ENCODE assay signal across 22 mouse cellular contexts in genomic region chr17:47900716-47901115, GRCm38 (mm10). TPM values are rescaled to one million over a fixed set of nuclear protein-coding genes. Genes with fewer than 3 reads are reported as not detected.
DNase-seq lines count a peak whose midpoint lies in the region; ATAC-seq and TF ChIP-seq lines count a peak whose summit lies in the region.
"Had no signal": no experiment of that assay in that cellular context is flagged by ENCODE, and none has a peak within 500 bp of the region (broad histone marks: within the 10 kb centered on the region; RNA-seq: fewer than 3 reads in every experiment).

No protein-coding gene starts in this region.

- peaks cover 77% of the 10 kb centered on the region for H3K36me3 ChIP-seq in hindbrain, embryonic 10.5 days
- H3K36me3 ChIP-seq in hindbrain, embryonic 14.5 days (replicated peaks; ENCODE audit: control insufficient read depth, insufficient read depth): no peaks in the 10 kb centered on the region
- H3K36me3 ChIP-seq: neural tube, embryonic 15.5 days had no signal

- no peaks in the 10 kb centered on the region for H3K9me3 ChIP-seq in hindbrain, embryonic 10.5 days
- no peaks in the 10 kb centered on the region for H3K9me3 ChIP-seq in hindbrain, embryonic 14.5 days (ENCODE audit: control insufficient read depth, low read length)
- H3K9me3 ChIP-seq: embryonic facial prominence, embryonic 15.5 days; lung, embryonic 15.5 days; midbrain, embryonic 12.5 days; neural tube, embryonic 15.5 days had no signal

- peaks cover 85% of the 10 kb centered on the region for H3K4me1 ChIP-seq in hindbrain, embryonic 10.5 days (replicated peaks)
- peaks cover 15% of the 10 kb centered on the region for H3K4me1 ChIP-seq in hindbrain, embryonic 14.5 days (replicated peaks; ENCODE audit: control insufficient read depth, insufficient read depth, low read length)
- peaks cover 3% of the 10 kb centered on the region for H3K4me1 ChIP-seq in bone marrow, adult 2 months (ENCODE audit: control insufficient read depth, insufficient read depth, low read length)

- TF ChIP-seq CTCF in bone marrow, adult 2 months (IDR thresholded peaks at IDR 0.05; ENCODE audit: control insufficient read depth, insufficient read depth, low read length): no peak

- H3K4me3 ChIP-seq in hindbrain, embryonic 10.5 days: no peak overlapping the region
- no peak overlapping the region for H3K4me3 ChIP-seq in hindbrain, embryonic 14.5 days (replicated peaks; ENCODE audit: low read length)
- peak overlapping the region; percentile 40 for H3K4me3 ChIP-seq in bone marrow, adult 2 months (replicated peaks; ENCODE audit: control insufficient read depth, low read depth, low read length)
- H3K4me3 ChIP-seq: embryonic facial prominence, embryonic 15.5 days; layer of hippocampus, adult 2 months; lung, embryonic 15.5 days; midbrain, embryonic 12.5 days; neural tube, embryonic 15.5 days had no signal

- no peak for DNase-seq in hindbrain, embryonic 10.5 days (ENCODE audit: low spot score)
- DNase-seq in hindbrain, embryonic 14.5 days (ENCODE audit: low spot score): no peak
- peak; percentile 50 for DNase-seq in thymus, postnatal 14 days
- DNase-seq in retina, postnatal 1 day: no peak
- no peak for DNase-seq in adrenal gland, postnatal 14 days
- DNase-seq in lung, adult 18-20 months: no peak
- DNase-seq: cerebellum, adult 11-12 months; cerebellum, postnatal 25 days; heart, adult 18-20 months; heart, postnatal 4 days; kidney, adult 8-10 months; kidney, postnatal 14 days; left cerebral cortex, postnatal 4 days; lung, postnatal 4 days; right cerebral cortex, postnatal 25 days had no signal

- H3K27me3 ChIP-seq in hindbrain, embryonic 10.5 days (ENCODE audit: insufficient read depth, poor library complexity, severe bottlenecking): peaks cover 5% of the 10 kb centered on the region; the same call in 1 of the 2 replicates
- H3K27me3 ChIP-seq in hindbrain, embryonic 14.5 days (ENCODE audit: control insufficient read depth, insufficient read depth, low read length): peaks cover 24% of the 10 kb centered on the region
- H3K27me3 ChIP-seq: embryonic facial prominence, embryonic 15.5 days; lung, embryonic 15.5 days had no signal

- H3K27ac ChIP-seq in hindbrain, embryonic 10.5 days: peak overlapping the region; percentile 75
- H3K27ac ChIP-seq in hindbrain, embryonic 14.5 days: no peak overlapping the region
- H3K27ac ChIP-seq in bone marrow, adult 2 months (ENCODE audit: control insufficient read depth, insufficient read depth, low read depth, low read length, poor library complexity): peak overlapping the region; percentile 76
- H3K27ac ChIP-seq: embryonic facial prominence, embryonic 15.5 days; layer of hippocampus, adult 2 months; neural tube, embryonic 15.5 days had no signal

- 48% methylated on average over 6 of the region's 6 CpGs for WGBS in hindbrain, embryonic 10.5 days
- WGBS in hindbrain, embryonic 14.5 days: 62% methylated on average over 6 of the region's 6 CpGs
- 5% methylated on average over 6 of the region's 6 CpGs for WGBS in bone marrow, adult 2 months

- no peak overlapping the region for H3K4me2 ChIP-seq in hindbrain, embryonic 14.5 days (replicated peaks)
- H3K4me2 ChIP-seq: embryonic facial prominence, embryonic 15.5 days; lung, embryonic 15.5 days; midbrain, embryonic 12.5 days; neural tube, embryonic 15.5 days had no signal

- no peak overlapping the region for H3K9ac ChIP-seq in hindbrain, embryonic 14.5 days
- H3K9ac ChIP-seq: embryonic facial prominence, embryonic 15.5 days; lung, embryonic 15.5 days; midbrain, embryonic 12.5 days; neural tube, embryonic 15.5 days had no signal

- TF ChIP-seq POLR2A in bone marrow, adult 2 months (IDR thresholded peaks at IDR 0.05; ENCODE audit: borderline replicate concordance, control insufficient read depth, low read depth, low read length): no peak

- no peak for ATAC-seq in hindbrain, embryonic 14.5 days (ENCODE audit: low FRiP score)
- ATAC-seq in megakaryocyte progenitor cell, adult 5-6 weeks (replicated peaks; ENCODE audit: poor library complexity): peak; percentile 54

RNA-seq across cellular contexts. Expression of gene Foxp4, which starts 23.7 kb away (rescaled TPM):
- 25.1 and 29.4 TPM in 2 replicates for polyA plus RNA-seq in hindbrain, embryonic 10.5 days (2016; fragmentation: Nextera tagmentation; extraction: Ambion mirVana)
- polyA plus RNA-seq in hindbrain, embryonic 14.5 days (2014; fragmentation: Nextera tagmentation; extraction: Ambion mirVana): 34.3 and 35.1 TPM in 2 replicates
- polyA plus RNA-seq in bone marrow, adult 2 months (2011; ENCODE audit: insufficient read depth, insufficient read length, low replicate concordance, missing spikeins): 10.2 and 14.6 TPM in 2 replicates
- 20.1 and 21.3 TPM in 2 replicates for total RNA-seq in megakaryocyte progenitor cell, adult 5-6 weeks (2015)
- total RNA-seq in megakaryocyte progenitor cell, adult 5-6 weeks (2017): 3.2 and 4.0 TPM in 2 replicates
- 20.6 and 28.1 TPM in 2 replicates for total RNA-seq in adrenal gland, postnatal 14 days (2021)
